Mouse (Mus musculus) telencephalon, adult 2 months (tissue): ENCODE results near the gene Ly6g5c.

Experiments
- DNase-seq: peaks from one replicate; pipeline ENCODE4 v3.0.0-alpha.2; 2011; ENCODE audit warnings: low read depth, low spot score

Gene Ly6g5c

DNA sequence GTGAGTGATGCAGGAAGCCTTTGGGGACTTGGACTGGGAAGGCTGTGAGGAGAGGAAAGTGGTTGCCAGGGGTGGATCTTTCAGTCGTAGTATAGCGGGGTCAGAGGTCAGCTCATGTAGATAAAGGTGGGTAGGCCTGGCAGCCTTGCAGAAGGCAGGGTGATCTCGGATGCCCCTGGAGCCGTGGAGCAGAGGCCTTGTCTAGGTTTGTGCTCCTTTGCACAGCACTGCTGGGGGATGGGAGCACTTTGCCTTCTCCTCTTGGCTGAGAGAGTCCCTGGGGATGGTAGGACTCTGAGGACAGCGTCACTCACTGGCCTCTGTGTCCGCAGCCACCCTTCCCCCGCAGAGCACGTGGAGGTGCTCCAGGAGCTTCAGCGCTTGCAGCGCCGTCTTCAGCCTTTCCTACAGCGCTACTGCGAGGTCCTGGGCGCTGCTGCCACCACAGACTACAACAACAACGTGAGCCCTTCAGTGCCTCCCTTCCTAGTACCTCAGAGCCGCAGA, 32.5 kb downstream of the Ly6g5c start:
- DNase-seq, result no peak

DNA sequence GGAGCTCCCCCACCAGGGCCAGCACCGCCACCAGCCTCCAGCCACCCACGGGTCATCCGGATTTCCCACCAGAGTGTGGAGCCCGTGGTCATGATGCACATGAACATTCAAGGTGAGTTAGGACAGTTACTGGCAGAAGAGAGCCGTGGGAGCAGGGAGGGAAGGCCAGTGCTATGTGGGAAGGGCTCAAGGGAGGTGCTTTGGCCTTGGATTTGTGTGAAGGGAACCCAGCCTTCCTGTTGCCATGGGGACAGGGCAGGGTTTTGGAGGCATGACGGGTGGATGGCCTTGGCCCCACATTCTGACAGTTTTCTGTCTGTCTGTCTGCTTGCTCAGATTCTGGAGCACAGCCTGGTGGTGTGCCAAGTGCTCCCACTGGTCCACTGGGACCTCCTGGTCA, 33.9 kb downstream of the Ly6g5c start:
- DNase-seq, result no peak

DNA sequence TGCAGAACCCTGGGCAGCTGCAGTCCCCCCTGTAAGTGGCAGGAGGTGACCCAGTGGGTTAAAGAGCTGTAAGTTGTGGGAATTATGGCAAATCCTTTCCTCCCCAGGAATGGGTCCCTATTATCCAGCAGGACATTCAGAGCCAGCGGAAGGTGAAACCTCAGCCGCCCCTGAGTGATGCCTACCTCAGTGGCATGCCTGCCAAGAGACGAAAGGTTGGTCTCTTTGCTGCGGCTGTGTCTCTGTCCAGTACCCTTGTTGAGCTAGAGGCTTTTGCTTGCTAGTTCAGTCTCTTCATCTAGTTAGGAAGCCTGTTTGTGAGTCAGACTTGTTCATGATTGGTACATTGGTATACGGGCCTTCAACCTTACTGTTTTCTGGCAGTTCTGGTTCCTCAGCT, 38.1 kb downstream of the Ly6g5c start:
- no peak for DNase-seq

DNA sequence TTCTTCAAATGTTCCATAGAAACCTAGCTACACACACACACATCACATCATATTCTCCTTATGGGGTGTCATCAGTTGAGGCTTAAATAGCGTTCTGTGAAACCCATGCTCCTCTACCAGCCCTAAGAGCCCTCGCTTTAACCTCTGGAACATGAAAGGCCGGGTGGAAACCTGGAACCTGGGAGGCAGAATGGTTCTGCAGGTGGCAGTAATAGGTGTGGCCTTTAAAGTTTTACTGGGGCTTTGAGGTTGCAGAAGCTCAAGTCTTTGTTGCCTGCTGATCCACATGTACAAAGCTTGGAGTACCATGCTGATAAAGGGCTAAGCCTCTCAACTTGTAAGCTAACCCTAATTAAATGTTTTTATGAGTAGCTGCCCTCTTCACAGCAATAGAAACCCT, 39.3 kb downstream of the Ly6g5c start:
- DNase-seq, result no peak

DNA sequence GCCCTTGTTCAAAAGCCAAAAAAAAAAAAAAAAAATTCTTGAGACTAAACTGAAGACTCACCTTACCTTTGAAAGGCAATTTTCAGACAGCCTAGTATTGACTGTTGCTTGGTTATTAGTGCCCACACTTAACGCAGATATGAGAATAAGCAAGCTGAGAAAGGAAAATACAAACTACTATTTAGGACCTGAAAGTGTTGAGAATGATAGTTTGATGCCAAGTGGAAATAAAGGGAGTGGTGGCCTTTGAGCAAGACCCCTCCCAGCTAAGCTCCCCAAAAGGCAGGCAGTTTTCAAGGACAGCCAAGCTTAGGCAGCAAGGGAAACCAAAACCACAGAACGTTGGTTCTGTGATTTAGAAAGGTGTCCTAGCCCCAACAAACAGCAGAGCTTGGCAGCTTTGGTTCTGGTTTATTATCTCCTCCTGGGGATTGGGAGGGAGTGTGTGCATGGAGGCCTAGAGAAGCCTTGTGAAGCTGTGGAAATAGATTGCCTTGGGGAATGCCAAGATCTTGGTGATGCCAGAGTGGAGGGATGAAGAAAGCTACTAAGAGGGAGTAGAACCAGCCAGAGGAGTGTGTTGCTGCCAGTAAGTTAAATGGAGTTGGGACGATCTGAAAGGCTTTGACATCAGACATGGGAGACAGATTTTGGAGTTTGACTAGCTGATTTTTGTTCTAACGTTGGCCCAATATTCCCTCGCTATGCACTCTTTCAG, 40.0 kb downstream of the Ly6g5c start:
- DNase-seq, result no peak

DNA sequence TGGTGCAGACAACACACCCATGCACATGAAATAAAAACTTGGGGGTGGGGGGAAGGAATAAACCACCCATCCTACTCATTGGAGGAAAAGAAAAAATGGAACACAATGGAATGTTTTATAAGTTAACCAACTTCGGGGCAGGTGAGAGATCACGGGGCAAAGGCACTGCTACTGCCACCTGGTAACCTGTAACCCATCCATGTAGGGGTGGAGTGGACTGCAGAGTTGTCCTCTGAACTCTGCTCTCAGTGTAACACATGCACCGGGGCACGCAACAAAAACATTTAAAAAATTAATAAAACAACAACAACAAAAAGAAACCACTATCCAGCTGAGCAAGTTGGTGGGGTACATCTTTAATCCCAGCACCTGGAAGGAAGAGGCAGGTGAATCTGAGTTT, 44.0 kb downstream of the Ly6g5c start:
- no peak for DNase-seq

DNA sequence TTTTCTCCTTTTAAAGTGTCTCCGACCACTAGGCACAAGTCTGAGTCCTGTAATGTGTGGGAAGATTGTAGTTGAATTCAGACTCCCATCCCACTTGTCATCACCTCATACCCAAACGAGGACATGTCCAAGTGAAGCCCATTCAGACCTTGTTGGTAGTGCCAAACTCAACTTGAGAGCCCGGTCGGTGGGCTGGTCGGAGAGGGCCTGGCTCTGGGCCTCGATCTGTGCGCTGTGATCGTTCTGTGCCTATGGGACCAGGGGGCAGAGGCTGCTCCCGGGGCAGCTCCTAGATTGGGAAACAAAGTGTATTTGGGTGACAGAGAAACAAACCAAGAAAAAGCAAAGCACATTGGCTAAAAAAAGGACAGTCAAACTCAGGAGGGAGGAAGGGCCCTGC, 45.0 kb downstream of the Ly6g5c start:
- no peak for DNase-seq

DNA sequence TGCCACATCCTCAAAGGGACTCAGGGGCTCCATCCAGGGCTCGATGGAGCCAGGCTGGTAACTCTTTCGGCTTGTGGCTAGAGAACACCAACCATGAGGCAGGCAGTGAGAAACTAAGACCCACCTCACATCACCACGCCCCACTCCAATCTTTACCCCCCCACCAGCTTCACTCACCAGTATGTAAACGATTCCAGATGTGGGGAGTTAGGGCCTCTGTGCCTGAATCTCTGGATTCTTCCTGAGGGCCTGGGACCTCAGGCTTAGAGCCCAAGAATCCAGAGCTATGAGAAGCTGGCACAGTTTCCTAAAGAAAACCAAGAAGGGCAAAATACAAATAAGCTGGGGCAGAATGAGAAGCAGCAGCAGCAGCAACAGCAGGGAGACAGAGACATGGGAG, 45.9 kb downstream of the Ly6g5c start:
- DNase-seq, result no peak

DNA sequence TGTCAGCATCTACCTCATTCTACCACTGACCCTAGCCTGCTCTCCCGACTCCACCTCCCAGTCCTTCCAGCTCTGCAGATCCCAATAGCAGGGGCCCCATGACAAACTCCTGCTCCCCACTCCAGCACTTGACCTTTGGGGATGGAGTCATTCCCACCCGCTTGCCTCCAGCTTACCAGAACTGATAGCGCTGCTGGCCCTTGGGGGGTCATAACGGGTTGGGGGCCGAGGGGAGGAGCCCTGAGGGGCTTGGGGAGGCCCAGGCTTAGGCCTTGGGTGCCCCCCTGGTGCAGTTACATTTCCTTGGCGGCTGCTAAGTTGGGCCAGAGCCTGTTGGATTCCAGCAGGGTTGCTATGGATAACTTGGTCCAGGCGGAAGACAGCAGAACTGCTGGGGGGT, 46.5 kb downstream of the Ly6g5c start:
- no peak for DNase-seq

DNA sequence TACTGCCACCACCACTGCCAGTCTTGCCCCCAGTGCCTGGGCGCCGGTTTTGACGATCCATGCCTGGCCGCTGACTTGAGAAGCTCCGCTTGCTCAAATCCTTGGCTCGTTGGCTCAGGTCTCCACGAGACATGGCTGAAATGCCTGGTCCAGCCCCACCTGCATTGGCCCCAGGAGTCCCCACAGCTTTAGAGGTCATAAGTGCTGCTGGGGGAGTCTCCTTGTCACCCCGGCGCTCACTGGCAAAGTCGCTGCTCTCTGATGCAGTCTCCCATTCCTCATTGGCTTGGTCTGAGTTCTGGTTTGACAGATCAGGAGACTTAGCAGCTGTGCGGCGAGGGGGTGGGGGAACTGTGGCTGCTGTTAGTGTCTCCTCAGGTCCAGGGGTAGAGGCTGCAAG, 47.4 kb downstream of the Ly6g5c start:
- no peak for DNase-seq

DNA sequence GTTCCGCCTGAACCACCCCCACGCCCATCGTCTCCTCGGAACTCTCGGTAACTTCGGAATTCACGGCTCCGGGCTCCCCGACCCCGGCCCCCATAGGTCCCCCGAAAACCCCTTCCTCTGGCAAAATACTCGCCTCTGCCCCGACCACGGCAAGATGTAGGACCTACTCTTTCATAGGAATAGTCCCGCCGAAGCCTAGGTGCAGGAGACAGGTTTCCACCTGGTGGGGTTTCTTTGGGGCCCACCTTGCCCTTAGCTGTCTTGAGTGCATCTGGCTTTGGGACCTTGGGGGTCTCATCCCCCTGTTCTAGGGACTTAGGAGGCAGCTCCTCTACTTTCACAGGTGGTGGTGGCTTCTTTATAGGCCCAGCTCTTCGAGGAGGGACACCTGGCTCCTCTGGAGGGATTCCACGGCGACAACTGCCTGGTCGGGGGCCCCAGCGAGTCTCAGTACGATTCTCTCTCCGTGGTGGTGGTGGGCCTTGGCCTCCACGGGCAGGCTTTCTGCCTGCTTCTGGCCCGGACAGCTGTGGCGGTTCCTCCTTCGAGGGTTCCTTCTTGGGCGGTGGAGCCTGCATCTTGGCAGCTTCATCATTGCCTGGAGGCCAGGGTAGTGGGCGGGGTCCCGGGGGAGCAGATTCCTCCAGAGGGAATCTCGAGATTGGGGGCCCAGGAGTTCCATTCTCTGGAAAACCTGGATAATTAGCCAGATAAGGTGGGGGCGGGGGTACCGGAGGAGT, 48.6 kb downstream of the Ly6g5c start:
- no peak for DNase-seq

DNA sequence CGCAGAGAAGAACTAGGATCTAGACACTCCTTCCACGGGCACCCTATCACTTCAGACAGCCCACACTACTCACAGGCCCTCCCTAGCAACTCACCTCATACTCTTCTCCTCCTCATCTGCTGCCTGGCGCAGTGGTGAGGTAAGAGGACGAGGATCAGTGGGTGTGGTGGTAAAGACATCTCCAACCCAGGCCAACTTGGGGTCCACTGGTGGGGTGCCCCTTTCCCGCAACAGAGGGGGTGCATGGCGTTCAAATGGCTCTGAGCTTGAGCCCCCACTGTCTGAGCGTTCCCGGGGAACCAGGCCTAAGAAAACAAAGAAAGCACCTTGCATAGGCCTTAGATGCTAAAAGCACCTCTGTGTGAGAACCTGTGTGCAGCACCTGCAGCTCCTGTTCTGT, 49.2 kb downstream of the Ly6g5c start:
- no peak for DNase-seq

DNA sequence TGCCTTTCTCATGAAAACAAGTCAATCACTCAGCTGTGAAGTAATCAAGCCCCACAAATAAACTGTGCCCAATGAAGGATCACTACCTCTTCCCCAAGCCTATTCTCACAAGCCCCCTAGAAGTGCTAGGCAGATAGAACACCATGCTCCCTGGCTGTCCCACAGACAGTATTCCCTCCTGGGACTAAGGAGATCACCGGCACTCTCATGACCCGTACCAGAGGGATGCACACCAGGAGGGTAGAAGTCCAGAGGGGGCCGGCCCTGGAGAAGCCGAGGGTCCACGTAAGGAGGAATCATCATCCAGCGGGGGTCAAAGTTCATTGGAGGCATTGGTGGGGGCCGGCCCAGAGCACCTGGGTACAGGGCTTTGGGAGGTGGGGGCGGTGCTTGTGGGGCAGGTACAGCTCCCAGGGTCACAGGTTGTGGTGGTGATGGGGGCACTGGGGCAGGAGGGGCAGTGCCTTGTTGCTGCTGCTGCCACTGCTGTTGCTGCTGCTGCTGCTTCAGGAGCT, 49.6 kb downstream of the Ly6g5c start:
- DNase-seq, result no peak

DNA sequence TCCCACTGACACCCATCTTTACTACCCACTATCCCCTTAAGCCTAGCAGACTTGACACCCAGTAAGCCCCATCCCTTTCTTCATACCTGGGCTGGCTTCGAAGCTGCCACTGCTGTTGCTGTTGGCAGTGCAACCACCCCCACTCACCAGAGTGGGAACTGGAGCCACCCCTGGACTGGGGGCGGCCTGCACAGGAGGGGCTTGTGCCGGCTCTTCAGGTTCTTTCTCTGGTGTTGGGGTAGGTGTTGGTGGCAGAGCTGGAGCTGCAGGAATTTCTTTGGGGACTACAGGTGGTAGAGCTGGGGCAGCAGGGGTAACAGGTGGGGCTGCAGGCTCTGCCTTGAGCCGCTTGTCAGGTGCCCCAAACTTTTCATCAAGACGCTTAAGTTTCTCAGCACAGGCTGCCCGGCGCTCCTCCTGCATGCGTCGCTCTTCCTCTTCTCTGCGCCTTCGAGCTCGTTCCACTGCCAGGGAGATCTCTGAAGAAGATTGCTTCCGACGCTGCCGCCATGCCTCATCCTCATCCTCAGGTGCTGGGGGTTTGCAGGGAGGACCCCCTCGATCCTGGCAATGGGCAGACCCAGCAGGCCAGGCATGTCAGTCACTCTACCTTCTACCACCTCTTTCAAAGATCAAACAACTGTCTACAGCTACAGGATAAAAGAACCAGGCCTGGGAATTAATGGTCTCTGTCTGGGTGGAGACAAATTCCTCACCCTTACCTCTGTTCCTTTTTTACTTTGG, 50.9 kb downstream of the Ly6g5c start:
- DNase-seq, result no peak

DNA sequence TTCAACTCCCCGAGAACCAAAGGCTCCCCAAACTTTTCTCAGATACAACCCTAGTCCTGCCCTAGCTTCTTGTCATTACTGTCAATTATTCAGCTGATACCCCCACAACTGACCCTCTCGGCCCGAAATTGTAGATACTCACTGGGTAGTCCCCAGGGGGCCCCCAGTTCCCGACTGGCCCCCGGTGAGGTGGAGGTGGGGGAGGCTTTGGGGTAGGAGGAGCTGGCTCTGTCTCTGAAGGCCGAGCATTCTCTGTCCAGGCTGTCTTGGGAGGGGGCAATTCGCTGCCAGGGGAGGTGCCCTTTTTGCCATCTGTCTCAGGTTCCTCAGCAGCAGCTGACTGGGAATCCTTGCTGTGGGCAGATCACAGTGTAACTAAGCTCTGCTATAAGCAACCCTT, 51.6 kb downstream of the Ly6g5c start:
- no peak for DNase-seq

DNA sequence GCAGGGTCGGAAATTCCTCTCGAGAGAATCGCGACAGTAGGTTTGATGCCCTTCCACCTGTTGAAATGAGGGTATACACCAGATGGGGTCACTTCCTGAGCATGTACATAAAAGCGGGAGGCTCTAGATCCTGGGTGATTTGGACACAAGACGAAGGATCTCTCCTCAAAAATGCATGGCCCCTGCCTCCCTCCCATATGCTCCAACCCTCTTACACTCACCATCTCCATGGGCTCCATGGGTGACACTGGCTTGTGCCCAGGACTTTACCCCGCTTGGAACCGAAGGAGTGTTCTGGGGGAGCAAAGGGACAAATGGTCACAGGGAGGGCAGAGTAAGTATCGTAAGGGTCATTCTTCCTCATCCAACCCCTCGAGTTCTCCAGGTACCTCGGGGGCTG, 53.3 kb downstream of the Ly6g5c start:
- DNase-seq, result no peak
